Mouse (Mus musculus) embryonic fibroblast, embryonic 13.5 days (primary cell): Measurements from ENCODE around the gene Spsb2. TPM values are rescaled to one million over a fixed set of nuclear protein-coding genes. Genes with fewer than 3 reads are reported as not detected.
A peak's percentile ranks its signal among the peaks of the same experiment; 100 is the strongest.
"Not testable (repeated sequence)": the region's sequence is repeated elsewhere in the genome, so short reads cannot be mapped to it uniquely, and the experiment has no call there.

Experiments
- H3K27ac ChIP-seq: 2 replicates; pipeline ENCODE4 v1.5.1; 2012; ENCODE audit warnings: low read length, control low read depth, inconsistent platforms; ENCODE audit not compliant: insufficient read depth
- H3K4me1 ChIP-seq: 2 replicates; pipeline ENCODE4 v1.6.1; 2011; ENCODE audit warnings: low read length; ENCODE audit not compliant: control insufficient read depth, insufficient read depth
- H3K4me3 ChIP-seq: 2 replicates; pipeline ENCODE4 v1.5.1; 2011; ENCODE audit warnings: mild to moderate bottlenecking, control low read depth, low read length; ENCODE audit not compliant: insufficient read depth
- CTCF ChIP-seq: IDR thresholded peaks from 2 replicates; pipeline ENCODE4 v1.5.1; 2011; ENCODE audit warnings: mild to moderate bottlenecking, control low read depth, low read length, moderate library complexity, borderline replicate concordance; ENCODE audit not compliant: insufficient read depth
- POLR2A ChIP-seq: IDR thresholded peaks from 2 replicates; pipeline ENCODE4 v1.6.1; 2011; ENCODE audit warnings: low read depth, mild to moderate bottlenecking, control low read depth, low read length, moderate library complexity
- polyA plus RNA-seq: library from polyadenylated mRNA; stranded (reverse); fragments of >200 nt; gene quantifications from 2 replicates; pipeline ENCODE4 v1.2.4, GENCODE M21; 2011; ENCODE audit warnings: low read depth; ENCODE audit not compliant: missing spikeins, insufficient read length

Spsb2 gene
- polyA plus RNA-seq, 1 experiment = 9.1 TPM

- peak overlapping the region; percentile 71 for H3K4me3 ChIP-seq
- H3K27ac ChIP-seq = peak overlapping the region; percentile 85
- TF ChIP-seq CTCF = no peak
- TF ChIP-seq POLR2A = peak; percentile 77
- no peaks in the 10 kb centered on the region for H3K4me1 ChIP-seq
Observed at GRCm38 (mm10) chr6:124829799-124830700, 21.6 kb downstream of the Spsb2 start.

GRCm38 (mm10) chr6:124831199-124831598 lies 22.7 kb downstream of the Spsb2 start:
- H3K4me3 ChIP-seq, H3K4me1 ChIP-seq, H3K27ac ChIP-seq: not testable (repeated sequence)

GRCm38 (mm10) chr6:124831649-124832048 lies 23.2 kb downstream of the Spsb2 start:
- TF ChIP-seq POLR2A (no peak), CTCF (no peak)
- Histone ChIP-seq H3K4me1 (no peaks in the 10 kb centered on the region), H3K27ac (no peak overlapping the region), H3K4me3 (no peak overlapping the region)

GRCm38 (mm10) chr6:124834512-124835081 lies 26.1 kb downstream of the Spsb2 start:
- Histone ChIP-seq H3K4me3 (no peak overlapping the region), H3K4me1 (no peaks in the 10 kb centered on the region), H3K27ac (no peak overlapping the region)
- TF ChIP-seq CTCF = no peak
- TF ChIP-seq POLR2A = no peak

- no peaks in the 10 kb centered on the region for H3K4me1 ChIP-seq
- no peak overlapping the region for H3K4me3 ChIP-seq
- H3K27ac ChIP-seq = no peak overlapping the region
- TF ChIP-seq CTCF = no peak
- no peak for TF ChIP-seq POLR2A
Observed at GRCm38 (mm10) chr6:124835531-124835930, 27.1 kb downstream of the Spsb2 start.

- H3K4me1 ChIP-seq = no peaks in the 10 kb centered on the region
- no peak overlapping the region for H3K27ac ChIP-seq
- H3K4me3 ChIP-seq = no peak overlapping the region
- TF ChIP-seq POLR2A (no peak), CTCF (peak; percentile 8; the same call in 1 of the 2 replicates)
Observed at GRCm38 (mm10) chr6:124836411-124836810, 27.9 kb downstream of the Spsb2 start.

GRCm38 (mm10) chr6:124839805-124840204 lies 31.3 kb downstream of the Spsb2 start:
- H3K27ac ChIP-seq = no peak overlapping the region

GRCm38 (mm10) chr6:124840241-124841167 lies 32.0 kb downstream of the Spsb2 start, which contains the start of gene Gnb3:
Gene Gnb3 (minus strand): TSS chr6:124840275.
- Histone ChIP-seq H3K27ac (no peak within 1 kb of the TSS), H3K4me1 (no peaks in the 10 kb centered on the region), H3K4me3 (no peak within 1 kb of the TSS)
- TF ChIP-seq CTCF = no peak
- TF ChIP-seq POLR2A = no peak

More at GRCm38 (mm10) chr6:124839805-124840204, 31.3 kb downstream of the Spsb2 start:
- Histone ChIP-seq H3K4me1 (no peaks in the 10 kb centered on the region), H3K4me3 (no peak overlapping the region)
- TF ChIP-seq POLR2A (no peak), CTCF (no peak)

GRCm38 (mm10) chr6:124847305-124847704 lies 38.8 kb downstream of the Spsb2 start:
- TF ChIP-seq POLR2A (no peak), CTCF (peak; percentile 61; the same call in 1 of the 2 replicates)
- Histone ChIP-seq H3K27ac (no peak overlapping the region), H3K4me1 (no peaks in the 10 kb centered on the region), H3K4me3 (no peak overlapping the region)

- TF ChIP-seq CTCF = no peak
- TF ChIP-seq POLR2A = no peak
- Histone ChIP-seq H3K4me3 (no peak overlapping the region), H3K27ac (no peak overlapping the region), H3K4me1 (no peaks in the 10 kb centered on the region)
Observed at GRCm38 (mm10) chr6:124850535-124850934, 42.1 kb downstream of the Spsb2 start.
